Mouse (Mus musculus) MEL (cell line): ENCODE measurements around the gene Dsp. TPM values are rescaled to one million over a fixed set of nuclear protein-coding genes. Genes with fewer than 3 reads are reported as not detected.

Experiments
- DNase-seq: peaks from one replicate; pipeline ENCODE4 v3.0.0; 2011; ENCODE audit warnings: low read depth, low spot score
- H3K27ac ChIP-seq: 2 replicates; pipeline ENCODE4 v1.5.1; 2012; ENCODE audit warnings: low read depth, mild to moderate bottlenecking, control low read depth, low read length, moderate library complexity; ENCODE audit not compliant: control insufficient read depth
- H3K27me3 ChIP-seq, 2 experiments: fragments of 150-350 bp in 1 of 2; sonication (generic) in 1 of 2; 2 replicates each; pipeline ENCODE4 v1.6.1; 2012; ENCODE audit warnings: low read length in 2 of 2, mild to moderate bottlenecking in 2 of 2, improper control_type of control experiment in 1 of 2, moderate library complexity in 1 of 2; ENCODE audit not compliant: insufficient read depth in 2 of 2, control insufficient read depth in 1 of 2
- H3K36me3 ChIP-seq, 2 experiments: 2 replicates each; pipeline ENCODE4 v1.6.1; 2012 to 2014; ENCODE audit warnings: low read length in 2 of 2, improper control_type of control experiment in 1 of 2, inconsistent platforms in 1 of 2, mild to moderate bottlenecking in 1 of 2; ENCODE audit not compliant: insufficient read depth in 2 of 2, control insufficient read depth in 1 of 2
- H3K4me1 ChIP-seq, 2 experiments: fragments of 150-350 bp in 1 of 2; sonication (generic) in 1 of 2; 2 replicates each; pipeline ENCODE4 v1.6.1; 2012; ENCODE audit warnings: low read length in 2 of 2, improper control_type of control experiment in 1 of 2, mild to moderate bottlenecking in 1 of 2; ENCODE audit not compliant: insufficient read depth in 2 of 2, control insufficient read depth in 1 of 2
- H3K4me3 ChIP-seq, 2 experiments: fragments of 150-350 bp in 1 of 2; sonication (generic) in 1 of 2; 2 replicates each; pipeline ENCODE4 v1.5.1; 2012; ENCODE audit warnings: low read depth in 2 of 2, low read length in 2 of 2, mild to moderate bottlenecking in 2 of 2, moderate library complexity in 2 of 2, control low read depth in 1 of 2, improper control_type of control experiment in 1 of 2; ENCODE audit not compliant: control insufficient read depth in 1 of 2, insufficient read depth in 1 of 2
- H3K79me2 ChIP-seq: 2 replicates; pipeline ENCODE4 v1.6.1; 2012; ENCODE audit warnings: mild to moderate bottlenecking, low read length, moderate library complexity; ENCODE audit not compliant: control insufficient read depth, poor library complexity, insufficient read depth
- H3K9ac ChIP-seq: 2 replicates; pipeline ENCODE4 v1.6.1; 2012; ENCODE audit warnings: low read depth, mild to moderate bottlenecking, control low read depth, low read length, moderate library complexity; ENCODE audit not compliant: control insufficient read depth, poor library complexity, severe bottlenecking
- H3K9me3 ChIP-seq: fragments of 150-350 bp; sonication (generic); replicated peaks from 2 replicates; pipeline ENCODE4 v1.6.1; 2012; ENCODE audit warnings: mild to moderate bottlenecking, low read length, improper control_type of control experiment, moderate library complexity; ENCODE audit not compliant: insufficient read depth
- E2F4 ChIP-seq: IDR thresholded peaks from 2 replicates; pipeline ENCODE4 v1.6.1; 2011; ENCODE audit warnings: low read depth, low read length, improper control_type of control experiment, borderline replicate concordance
- MAFK ChIP-seq: IDR thresholded peaks from 2 replicates; pipeline ENCODE4 v1.6.1; 2011; ENCODE audit warnings: low read depth, mild to moderate bottlenecking, low read length, improper control_type of control experiment, borderline replicate concordance
- MAX ChIP-seq: IDR thresholded peaks from 2 replicates; pipeline ENCODE4 v1.6.1; 2011; ENCODE audit warnings: low read length, improper control_type of control experiment
- POLR2A ChIP-seq, 2 experiments: IDR thresholded peaks; 2 replicates each; pipeline ENCODE4 v1.6.1; 2011 to 2012; ENCODE audit warnings: low read length in 2 of 2, mild to moderate bottlenecking in 2 of 2, control low read depth in 1 of 2, improper control_type of control experiment in 1 of 2, low read depth in 1 of 2, moderate library complexity in 1 of 2; ENCODE audit not compliant: control insufficient read depth in 1 of 2, insufficient read depth in 1 of 2, poor library complexity in 1 of 2
- TBP ChIP-seq: IDR thresholded peaks from 2 replicates; pipeline ENCODE4 v1.8.0; 2011; ENCODE audit warnings: low read depth, low read length, improper control_type of control experiment
- ZC3H11A ChIP-seq: IDR thresholded peaks from 2 replicates; pipeline ENCODE4 v1.6.1; 2012; ENCODE audit warnings: low read depth, mild to moderate bottlenecking, inconsistent platforms, low read length, improper control_type of control experiment
- ZKSCAN1 ChIP-seq: IDR thresholded peaks from 2 replicates; pipeline ENCODE4 v1.6.1; 2012; ENCODE audit warnings: low read depth, mild to moderate bottlenecking, inconsistent platforms, low read length, improper control_type of control experiment, moderate library complexity
- ZMIZ1 ChIP-seq: IDR thresholded peaks from 2 replicates; pipeline ENCODE4 v1.6.1; 2012; ENCODE audit warnings: low read depth, mild to moderate bottlenecking, inconsistent platforms, low read length, improper control_type of control experiment, moderate library complexity
- ZNF384 ChIP-seq: IDR thresholded peaks from 2 replicates; pipeline ENCODE4 v1.6.1; 2012; ENCODE audit warnings: low read depth, mild to moderate bottlenecking, inconsistent platforms, low read length, improper control_type of control experiment
- polyA plus RNA-seq, 2 experiments: library from polyadenylated mRNA; stranded (reverse) in 1 of 2; unstranded in 1 of 2; fragments of >175 nt in 1 of 2; fragments of >200 nt in 1 of 2; gene quantifications; 2 replicates each; pipeline versions ENCODE4 v1.2.1 to v1.2.4; 2012; ENCODE audit warnings: low replicate concordance in 2 of 2, low read depth in 1 of 2; ENCODE audit not compliant: insufficient read length in 2 of 2, insufficient read depth in 1 of 2, missing spikeins in 1 of 2
- total RNA-seq: library from RNA; depleted of rRNA; stranded (reverse); fragments of 300-350 nt; gene quantifications from 2 replicates; pipeline ENCODE4 v1.2.3, GENCODE M21; 2012

Dsp gene
- total and polyA plus RNA-seq, 3 experiments = not detected

DNA sequence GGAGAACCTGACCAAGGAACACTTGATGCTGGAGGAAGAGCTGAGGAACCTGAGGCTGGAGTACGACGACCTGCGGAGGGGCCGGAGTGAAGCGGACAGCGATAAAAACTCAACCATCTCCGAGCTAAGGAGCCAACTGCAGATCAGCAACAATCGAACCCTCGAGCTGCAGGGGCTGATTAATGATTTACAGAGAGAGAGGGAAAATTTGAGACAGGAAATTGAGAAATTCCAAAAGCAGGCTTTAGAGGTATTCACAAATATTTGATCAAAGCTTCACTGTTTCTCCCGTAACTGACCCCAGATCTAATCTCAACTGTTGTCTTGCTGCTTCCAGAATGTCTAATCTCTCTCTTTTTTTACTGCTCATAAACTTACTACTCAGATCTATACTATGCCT, 42.3 kb downstream of the Dsp start:
- H3K4me1 ChIP-seq = no peaks in the 10 kb centered on the region
- DNase-seq = no peak
- H3K27me3 ChIP-seq = peaks cover 3% of the 10 kb centered on the region in 2 experiments; a peak in 3 of 4 replicates
- no peak overlapping the region for H3K9ac ChIP-seq
- H3K9me3 ChIP-seq = no peaks in the 10 kb centered on the region
- TF ChIP-seq ZNF384 (no peak), ZC3H11A (no peak)
- no peak overlapping the region for H3K27ac ChIP-seq
- no peaks in the 10 kb centered on the region for H3K36me3 ChIP-seq
- H3K4me3 ChIP-seq = no peak overlapping the region
- no peaks in the 10 kb centered on the region for H3K79me2 ChIP-seq

DNA sequence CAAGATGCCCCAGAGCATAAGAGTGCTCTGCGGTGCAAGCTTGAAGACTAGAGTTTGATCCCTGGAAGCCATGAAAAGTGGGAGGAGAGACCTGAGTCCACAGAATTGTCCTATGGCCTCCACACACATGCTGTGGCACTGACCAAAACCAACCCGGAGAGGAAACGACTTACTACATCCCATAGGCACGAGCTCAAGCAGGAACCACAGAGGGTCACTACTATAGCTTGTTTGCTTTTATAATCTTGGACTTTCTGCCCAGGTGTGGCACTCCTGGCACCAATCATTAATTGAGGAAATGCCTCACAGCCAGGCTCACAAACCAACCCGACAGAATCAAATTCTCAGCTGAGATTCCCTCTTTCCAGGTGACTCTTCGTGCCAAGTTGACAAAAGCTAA, 50.3 kb downstream of the Dsp start:
- no peaks in the 10 kb centered on the region for H3K9me3 ChIP-seq
- no peaks in the 10 kb centered on the region; a peak in 1 of 4 replicates for H3K27me3 ChIP-seq
- TF ChIP-seq E2F4 = no peak
- no peak for TF ChIP-seq MAFK
- TF ChIP-seq ZMIZ1 = no peak
- TF ChIP-seq ZKSCAN1 = no peak
- H3K79me2 ChIP-seq = peaks cover 15% of the 10 kb centered on the region
- peaks cover 0 to 13% of the 10 kb centered on the region in 2 experiments; a peak in 2 of 4 replicates for H3K36me3 ChIP-seq
- no peak overlapping the region for H3K27ac ChIP-seq
- no peak for DNase-seq
- H3K4me3 ChIP-seq = no peak overlapping the region
- H3K9ac ChIP-seq = no peak overlapping the region
- peaks cover 4 to 7% of the 10 kb centered on the region in 2 experiments; a peak in 2 of 4 replicates for H3K4me1 ChIP-seq

DNA sequence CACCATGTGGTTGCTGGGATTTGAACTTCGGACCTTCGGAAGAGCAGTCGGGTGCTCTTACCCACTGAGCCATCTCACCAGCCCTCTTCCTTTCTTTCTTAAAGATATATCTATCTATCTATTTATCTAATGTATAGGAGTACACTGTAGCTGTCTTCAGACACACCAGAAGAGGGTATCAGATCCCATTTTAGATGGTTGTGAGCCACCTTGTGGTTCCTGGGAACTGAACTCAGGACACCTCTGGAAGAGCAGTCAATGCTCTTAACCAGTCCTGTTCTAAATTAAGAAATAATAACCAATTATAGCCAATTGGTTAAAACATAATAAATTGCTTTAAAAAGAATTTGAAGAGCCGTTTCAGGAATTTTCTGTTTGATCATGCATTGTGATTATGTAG, 53.1 kb downstream of the Dsp start:
- H3K36me3 ChIP-seq = peaks cover 2 to 30% of the 10 kb centered on the region in 2 experiments; a peak in 3 of 4 replicates

More for the DNA sequence above, 53.1 kb downstream of the Dsp start:
- H3K4me3 ChIP-seq = peak overlapping the region in 1 of 2 experiments; percentile 53; a peak in 2 of 4 replicates
- no peak overlapping the region for H3K27ac ChIP-seq
- H3K4me1 ChIP-seq = peaks cover 7 to 13% of the 10 kb centered on the region in 2 experiments; a peak in 2 of 4 replicates
- no peak overlapping the region for H3K9ac ChIP-seq
- TF ChIP-seq POLR2A (IDR thresholded peaks at IDR 0.05; ENCODE audit: control insufficient read depth in 1 of 2, insufficient read depth in 1 of 2, low read depth in 1 of 2, low read length in 2 of 2, poor library complexity in 1 of 2) (no peak), MAX (no peak), TBP (0 out of 2 replicates have a peak, but pooled peaks have one; percentile 43)
- H3K9me3 ChIP-seq = no peaks in the 10 kb centered on the region
- H3K79me2 ChIP-seq = peaks cover 37% of the 10 kb centered on the region
- H3K27me3 ChIP-seq = no peaks in the 10 kb centered on the region; a peak in 1 of 4 replicates
- peak; percentile 51 for DNase-seq
